Mouse (Mus musculus): ENCODE measurements at regions not wholly inside any gene's neighbourhood (a gene's known extent, or its start where the extent isn't known, plus 50 kb on each side); places are given as distances from the start of the nearest gene placed in this dataset.

DNA sequence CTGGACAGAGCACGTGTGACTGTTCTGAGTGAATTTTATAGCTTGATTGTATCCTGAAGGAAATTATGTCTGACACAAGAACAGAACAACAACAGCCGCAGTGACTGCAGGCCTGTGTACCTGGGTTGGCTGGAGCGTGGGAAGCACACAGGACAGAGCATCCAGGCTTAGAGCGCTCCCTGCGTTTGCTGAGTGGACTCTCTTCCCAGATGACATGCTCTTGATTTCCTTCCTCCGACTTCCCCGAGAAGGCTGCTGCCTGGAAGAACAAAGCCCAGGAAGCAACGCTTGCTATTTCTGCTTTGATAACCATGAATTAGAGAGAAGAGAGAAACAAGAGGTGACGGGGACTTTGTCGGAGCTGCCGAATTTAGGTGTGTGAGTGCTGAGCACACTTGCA lies 532.2 kb downstream of the 1810013L24Rik start:
- DNase-seq (ENCODE audit: low spot score) (no peak), ATAC-seq (ENCODE audit: low read depth) (no peak)
- Histone ChIP-seq H3K36me3 (ENCODE audit: control insufficient read depth, insufficient read depth, low read length) (no peaks in the 10 kb centered on the region), H3K9me3 (ENCODE audit: control insufficient read depth, low read length) (no peaks in the 10 kb centered on the region), H3K4me3 (ENCODE audit: low read depth, low read length) (no peak overlapping the region), H3K4me1 (ENCODE audit: control insufficient read depth, insufficient read depth, low read length) (no peaks in the 10 kb centered on the region), H3K27me3 (replicated peaks; ENCODE audit: control insufficient read depth, insufficient read depth, low read length) (no peaks in the 10 kb centered on the region), H3K27ac (replicated peaks; ENCODE audit: low read depth, low read length) (no peak overlapping the region), H3K4me2 (ENCODE audit: low read depth, low read length) (no peak overlapping the region), H3K9ac (ENCODE audit: low read depth, low read length) (no peak overlapping the region)
- WGBS, result 46% methylated on average over 11 of the region's 11 CpGs

GRCm38 (mm10) chr16:9364105-9364504 lies 534.2 kb downstream of the 1810013L24Rik start:
- Histone ChIP-seq H3K9ac (ENCODE audit: low read depth, low read length) (no peak overlapping the region), H3K9me3 (ENCODE audit: control insufficient read depth, low read length) (no peaks in the 10 kb centered on the region), H3K36me3 (ENCODE audit: control insufficient read depth, insufficient read depth, low read length) (no peaks in the 10 kb centered on the region), H3K4me1 (ENCODE audit: control insufficient read depth, insufficient read depth, low read length) (no peaks in the 10 kb centered on the region), H3K27ac (replicated peaks; ENCODE audit: low read depth, low read length) (no peak overlapping the region), H3K4me3 (ENCODE audit: low read depth, low read length) (no peak overlapping the region), H3K27me3 (replicated peaks; ENCODE audit: control insufficient read depth, insufficient read depth, low read length) (no peaks in the 10 kb centered on the region), H3K4me2 (ENCODE audit: low read depth, low read length) (no peak overlapping the region)
- no peak for ATAC-seq (ENCODE audit: low read depth)
- 70% methylated on average over 2 of the region's 2 CpGs for WGBS
- peak; percentile 14 for DNase-seq (ENCODE audit: low spot score)

- Histone ChIP-seq H3K4me1 (ENCODE audit: control insufficient read depth, insufficient read depth, low read length) (no peaks in the 10 kb centered on the region), H3K4me2 (ENCODE audit: low read depth, low read length) (no peak overlapping the region), H3K9me3 (ENCODE audit: control insufficient read depth, low read length) (no peaks in the 10 kb centered on the region), H3K4me3 (ENCODE audit: low read depth, low read length) (no peak overlapping the region), H3K36me3 (ENCODE audit: control insufficient read depth, insufficient read depth, low read length) (no peaks in the 10 kb centered on the region), H3K27me3 (replicated peaks; ENCODE audit: control insufficient read depth, insufficient read depth, low read length) (no peaks in the 10 kb centered on the region), H3K9ac (ENCODE audit: low read depth, low read length) (no peak overlapping the region), H3K27ac (replicated peaks; ENCODE audit: low read depth, low read length) (no peak overlapping the region)
- WGBS, result 58% methylated on average over 1 of the region's 1 CpGs
- DNase-seq (ENCODE audit: low spot score) (no peak), ATAC-seq (ENCODE audit: low read depth) (no peak)
Measured at GRCm38 (mm10) chr16:9390986-9391385, 561.1 kb downstream of the 1810013L24Rik start.

GRCm38 (mm10) chr16:9404736-9405135 lies 574.8 kb downstream of the 1810013L24Rik start:
- Histone ChIP-seq H3K9ac (ENCODE audit: low read depth, low read length) (no peak overlapping the region), H3K27ac (replicated peaks; ENCODE audit: low read depth, low read length) (no peak overlapping the region), H3K4me3 (ENCODE audit: low read depth, low read length) (no peak overlapping the region), H3K4me1 (ENCODE audit: control insufficient read depth, insufficient read depth, low read length) (no peaks in the 10 kb centered on the region), H3K36me3 (ENCODE audit: control insufficient read depth, insufficient read depth, low read length) (no peaks in the 10 kb centered on the region), H3K4me2 (ENCODE audit: low read depth, low read length) (no peak overlapping the region), H3K27me3 (replicated peaks; ENCODE audit: control insufficient read depth, insufficient read depth, low read length) (no peaks in the 10 kb centered on the region), H3K9me3 (ENCODE audit: control insufficient read depth, low read length) (no peaks in the 10 kb centered on the region)
- WGBS, result 78% methylated on average over 5 of the region's 5 CpGs
- no peak for DNase-seq (ENCODE audit: low spot score)
- ATAC-seq (ENCODE audit: low read depth), result no peak

GRCm38 (mm10) chr16:9408196-9408595 lies 578.3 kb downstream of the 1810013L24Rik start:
- Histone ChIP-seq H3K4me1 (ENCODE audit: control insufficient read depth, insufficient read depth, low read length) (no peaks in the 10 kb centered on the region), H3K27ac (replicated peaks; ENCODE audit: low read depth, low read length) (no peak overlapping the region), H3K4me3 (ENCODE audit: low read depth, low read length) (no peak overlapping the region), H3K27me3 (replicated peaks; ENCODE audit: control insufficient read depth, insufficient read depth, low read length) (no peaks in the 10 kb centered on the region), H3K4me2 (ENCODE audit: low read depth, low read length) (no peak overlapping the region), H3K36me3 (ENCODE audit: control insufficient read depth, insufficient read depth, low read length) (no peaks in the 10 kb centered on the region), H3K9ac (ENCODE audit: low read depth, low read length) (no peak overlapping the region), H3K9me3 (ENCODE audit: control insufficient read depth, low read length) (no peaks in the 10 kb centered on the region)
- ATAC-seq (ENCODE audit: low read depth) (no peak), DNase-seq (ENCODE audit: low spot score) (no peak)
- WGBS, result 84% methylated on average over 1 of the region's 1 CpGs

GRCm38 (mm10) chr16:9430509-9430908 lies 564.9 kb downstream of the Grin2a start:
- DNase-seq (ENCODE audit: low spot score), result no peak
- no peak overlapping the region for H3K4me3 ChIP-seq (ENCODE audit: low read depth, low read length)
- H3K27ac ChIP-seq (replicated peaks; ENCODE audit: low read depth, low read length), result no peak overlapping the region
- no peaks in the 10 kb centered on the region for H3K36me3 ChIP-seq (ENCODE audit: control insufficient read depth, insufficient read depth, low read length)
- H3K4me2 ChIP-seq (ENCODE audit: low read depth, low read length), result no peak overlapping the region
- no peak overlapping the region for H3K9ac ChIP-seq (ENCODE audit: low read depth, low read length)
- no peak for ATAC-seq (ENCODE audit: low read depth)
- no peaks in the 10 kb centered on the region for H3K4me1 ChIP-seq (ENCODE audit: control insufficient read depth, insufficient read depth, low read length)
- no peaks in the 10 kb centered on the region for H3K9me3 ChIP-seq (ENCODE audit: control insufficient read depth, low read length)
- H3K27me3 ChIP-seq (replicated peaks; ENCODE audit: control insufficient read depth, insufficient read depth, low read length), result no peaks in the 10 kb centered on the region

- Histone ChIP-seq H3K9me3 (ENCODE audit: control insufficient read depth, low read length) (no peaks in the 10 kb centered on the region), H3K4me2 (ENCODE audit: low read depth, low read length) (no peak overlapping the region), H3K9ac (ENCODE audit: low read depth, low read length) (no peak overlapping the region), H3K27me3 (replicated peaks; ENCODE audit: control insufficient read depth, insufficient read depth, low read length) (no peaks in the 10 kb centered on the region), H3K4me1 (ENCODE audit: control insufficient read depth, insufficient read depth, low read length) (no peaks in the 10 kb centered on the region), H3K27ac (replicated peaks; ENCODE audit: low read depth, low read length) (no peak overlapping the region), H3K36me3 (ENCODE audit: control insufficient read depth, insufficient read depth, low read length) (no peaks in the 10 kb centered on the region), H3K4me3 (ENCODE audit: low read depth, low read length) (no peak overlapping the region)
- 18% methylated on average over 2 of the region's 2 CpGs for WGBS
- no peak for ATAC-seq (ENCODE audit: low read depth)
- peak; percentile 20 for DNase-seq (ENCODE audit: low spot score)
Measured at GRCm38 (mm10) chr16:9439300-9439856, 556.0 kb downstream of the Grin2a start.

DNA sequence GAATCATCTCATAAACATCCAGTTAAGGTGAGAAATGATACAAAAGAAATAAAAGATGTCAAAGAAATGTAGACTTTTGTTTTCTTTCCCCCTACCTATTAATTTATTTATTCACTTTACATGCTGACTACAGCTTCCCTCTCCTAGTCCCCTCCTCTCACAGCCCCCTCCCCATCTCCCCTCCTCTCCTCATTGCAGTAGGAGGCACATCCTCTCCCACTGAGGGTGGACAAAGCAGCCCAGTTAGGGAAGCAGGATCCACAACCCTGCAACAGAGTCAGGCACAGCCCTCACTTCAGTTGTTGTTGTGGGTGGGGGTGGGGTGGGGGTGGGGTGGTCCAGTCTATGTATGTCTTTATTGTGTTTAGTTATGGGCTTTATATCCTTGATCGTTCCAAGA lies 555.5 kb downstream of the Grin2a start:
- WGBS, result 85% methylated on average over 1 of the region's 1 CpGs
- H3K4me3 ChIP-seq (ENCODE audit: low read depth, low read length), result no peak overlapping the region
- DNase-seq (ENCODE audit: low spot score), result no peak
- no peaks in the 10 kb centered on the region for H3K9me3 ChIP-seq (ENCODE audit: control insufficient read depth, low read length)
- ATAC-seq (ENCODE audit: low read depth), result no peak
- H3K4me1 ChIP-seq (ENCODE audit: control insufficient read depth, insufficient read depth, low read length), result no peaks in the 10 kb centered on the region
- H3K36me3 ChIP-seq (ENCODE audit: control insufficient read depth, insufficient read depth, low read length), result no peaks in the 10 kb centered on the region
- H3K27ac ChIP-seq (replicated peaks; ENCODE audit: low read depth, low read length), result no peak overlapping the region
- no peaks in the 10 kb centered on the region for H3K27me3 ChIP-seq (replicated peaks; ENCODE audit: control insufficient read depth, insufficient read depth, low read length)
- H3K9ac ChIP-seq (ENCODE audit: low read depth, low read length), result no peak overlapping the region
- no peak overlapping the region for H3K4me2 ChIP-seq (ENCODE audit: low read depth, low read length)

- H3K4me1 ChIP-seq (ENCODE audit: control insufficient read depth, insufficient read depth, low read length), result no peaks in the 10 kb centered on the region
- no peak overlapping the region for H3K4me2 ChIP-seq (ENCODE audit: low read depth, low read length)
- 77% methylated on average over 4 of the region's 4 CpGs for WGBS
- ATAC-seq (ENCODE audit: low read depth) (no peak), DNase-seq (ENCODE audit: low spot score) (no peak)
- H3K27me3 ChIP-seq (replicated peaks; ENCODE audit: control insufficient read depth, insufficient read depth, low read length), result no peaks in the 10 kb centered on the region
- H3K36me3 ChIP-seq (ENCODE audit: control insufficient read depth, insufficient read depth, low read length), result no peaks in the 10 kb centered on the region
- no peak overlapping the region for H3K27ac ChIP-seq (replicated peaks; ENCODE audit: low read depth, low read length)
- no peak overlapping the region for H3K4me3 ChIP-seq (ENCODE audit: low read depth, low read length)
- H3K9ac ChIP-seq (ENCODE audit: low read depth, low read length), result no peak overlapping the region
- no peaks in the 10 kb centered on the region for H3K9me3 ChIP-seq (ENCODE audit: control insufficient read depth, low read length)
Measured at GRCm38 (mm10) chr16:9452058-9452457, 543.3 kb downstream of the Grin2a start.
